Mouse (Mus musculus): ENCODE measurements around the gene Nrl. TPM values are rescaled to one million over a fixed set of nuclear protein-coding genes. Genes with fewer than 3 reads are reported as not detected.
A peak's percentile ranks its signal among the peaks of the same experiment; 100 is the strongest.

Gene Nrl
- total and polyA plus RNA-seq, 2 experiments, result not detected

DNA sequence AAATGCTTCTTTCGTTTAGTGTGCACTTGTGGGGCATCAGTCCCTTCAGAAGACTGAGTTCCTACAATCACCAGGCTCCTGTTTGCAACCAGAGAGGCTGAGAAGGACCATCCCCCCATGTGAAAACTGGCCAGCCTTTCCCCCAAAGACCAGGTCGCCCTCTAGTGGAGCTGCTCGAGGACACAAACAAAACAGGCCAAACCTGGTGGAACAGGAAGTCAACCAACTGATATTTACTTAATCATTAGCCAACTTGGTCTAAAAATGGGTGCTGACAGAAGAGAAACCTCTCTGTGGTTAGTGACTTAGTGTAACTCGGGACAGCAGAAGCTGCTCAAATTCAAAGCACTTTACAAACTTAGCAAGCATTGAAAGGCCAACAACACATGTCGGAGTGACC lies 32.2 kb upstream of the Nrl start:
- no peak overlapping the region for H3K4me3 ChIP-seq (ENCODE audit: insufficient read depth, low read depth, low read length)
- TF ChIP-seq CTCF (IDR thresholded peaks at IDR 0.05; ENCODE audit: low read depth, low read length) (peak; percentile 94), POLR2A (IDR thresholded peaks at IDR 0.05; ENCODE audit: extremely low read depth, insufficient read depth, low read length) (no peak)
- H3K4me1 ChIP-seq (ENCODE audit: control insufficient read depth, insufficient read depth, low read length), result peaks cover 10% of the 10 kb centered on the region
- DNase-seq (ENCODE audit: extremely low read depth, low read depth, low spot score), result peak; percentile 92
- no peaks in the 10 kb centered on the region for H3K27me3 ChIP-seq (ENCODE audit: control insufficient read depth, insufficient read depth, low read length)
- peak overlapping the region; percentile 69 for H3K9ac ChIP-seq (ENCODE audit: low read depth, low read length)
- H3K79me2 ChIP-seq (ENCODE audit: control insufficient read depth, insufficient read depth, low read length), result peaks cover 10% of the 10 kb centered on the region
- H3K27ac ChIP-seq (replicated peaks; ENCODE audit: insufficient read depth, low read depth, low read length), result peak overlapping the region; percentile 87
- H3K36me3 ChIP-seq (ENCODE audit: control insufficient read depth, insufficient read depth, low read length), result no peaks in the 10 kb centered on the region
- WGBS, result 4% methylated on average over 5 of the region's 5 CpGs

DNA sequence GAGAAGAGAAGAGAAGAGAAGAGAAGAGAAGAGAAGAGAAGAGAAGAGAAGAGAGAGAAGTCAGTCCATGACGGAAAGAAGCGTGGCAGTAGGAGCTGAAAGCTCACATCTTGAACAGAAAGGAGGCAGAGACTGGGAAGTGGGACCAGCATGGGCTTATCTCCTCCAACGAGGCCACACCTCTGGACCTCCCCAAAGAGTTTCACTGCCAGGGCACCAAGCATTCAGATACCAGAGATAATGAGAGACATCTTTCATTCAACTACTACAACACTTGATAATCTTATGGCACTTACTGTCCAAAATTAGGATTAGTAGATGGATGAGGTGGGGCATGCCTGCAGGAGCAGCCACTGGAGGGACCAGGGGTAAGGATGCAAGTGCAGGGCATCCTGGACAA lies 31.0 kb upstream of the Nrl start:
- H3K4me1 ChIP-seq (ENCODE audit: control insufficient read depth, insufficient read depth, low read length), result peaks cover 7% of the 10 kb centered on the region
- H3K27ac ChIP-seq (replicated peaks; ENCODE audit: insufficient read depth, low read depth, low read length), result no peak overlapping the region
- no peak for DNase-seq (ENCODE audit: extremely low read depth, low read depth, low spot score)
- no peak overlapping the region for H3K9ac ChIP-seq (ENCODE audit: low read depth, low read length)
- no peak overlapping the region for H3K4me3 ChIP-seq (ENCODE audit: insufficient read depth, low read depth, low read length)
- H3K36me3 ChIP-seq (ENCODE audit: control insufficient read depth, insufficient read depth, low read length), result no peaks in the 10 kb centered on the region
- no peaks in the 10 kb centered on the region for H3K27me3 ChIP-seq (ENCODE audit: control insufficient read depth, insufficient read depth, low read length)
- no peak for TF ChIP-seq CTCF (IDR thresholded peaks at IDR 0.05; ENCODE audit: low read depth, low read length)
- no peak for TF ChIP-seq POLR2A (IDR thresholded peaks at IDR 0.05; ENCODE audit: extremely low read depth, insufficient read depth, low read length)
- 84% methylated on average over 3 of the region's 3 CpGs for WGBS
- H3K79me2 ChIP-seq (ENCODE audit: control insufficient read depth, insufficient read depth, low read length), result no peaks in the 10 kb centered on the region

DNA sequence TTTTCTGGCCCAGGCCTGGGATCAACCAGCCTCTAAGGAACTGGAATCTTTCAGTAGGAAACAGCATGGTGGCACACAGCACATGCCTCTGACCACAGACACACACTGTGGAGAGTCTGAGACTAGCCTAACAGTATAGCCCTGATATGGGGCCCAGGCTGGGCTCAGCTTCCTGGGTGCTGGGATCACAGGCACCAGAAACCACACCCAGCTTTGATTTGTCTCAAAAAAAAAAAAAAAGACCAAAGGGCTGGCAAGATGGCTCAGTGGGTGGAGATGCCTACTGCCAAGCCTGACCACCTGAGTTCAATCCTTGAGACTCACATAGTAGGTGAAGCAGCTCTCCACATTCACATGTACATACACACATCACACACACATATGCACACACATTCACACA lies 29.9 kb upstream of the Nrl start:
- DNase-seq (ENCODE audit: extremely low read depth, low read depth, low spot score), result no peak
- Histone ChIP-seq H3K27ac (replicated peaks; ENCODE audit: insufficient read depth, low read depth, low read length) (no peak overlapping the region), H3K36me3 (ENCODE audit: control insufficient read depth, insufficient read depth, low read length) (no peaks in the 10 kb centered on the region), H3K4me1 (ENCODE audit: control insufficient read depth, insufficient read depth, low read length) (peaks cover 7% of the 10 kb centered on the region), H3K4me3 (ENCODE audit: insufficient read depth, low read depth, low read length) (no peak overlapping the region), H3K9ac (ENCODE audit: low read depth, low read length) (no peak overlapping the region), H3K79me2 (ENCODE audit: control insufficient read depth, insufficient read depth, low read length) (no peaks in the 10 kb centered on the region), H3K27me3 (ENCODE audit: control insufficient read depth, insufficient read depth, low read length) (no peaks in the 10 kb centered on the region)
- TF ChIP-seq CTCF (IDR thresholded peaks at IDR 0.05; ENCODE audit: low read depth, low read length), result no peak
- no peak for TF ChIP-seq POLR2A (IDR thresholded peaks at IDR 0.05; ENCODE audit: extremely low read depth, insufficient read depth, low read length)

DNA sequence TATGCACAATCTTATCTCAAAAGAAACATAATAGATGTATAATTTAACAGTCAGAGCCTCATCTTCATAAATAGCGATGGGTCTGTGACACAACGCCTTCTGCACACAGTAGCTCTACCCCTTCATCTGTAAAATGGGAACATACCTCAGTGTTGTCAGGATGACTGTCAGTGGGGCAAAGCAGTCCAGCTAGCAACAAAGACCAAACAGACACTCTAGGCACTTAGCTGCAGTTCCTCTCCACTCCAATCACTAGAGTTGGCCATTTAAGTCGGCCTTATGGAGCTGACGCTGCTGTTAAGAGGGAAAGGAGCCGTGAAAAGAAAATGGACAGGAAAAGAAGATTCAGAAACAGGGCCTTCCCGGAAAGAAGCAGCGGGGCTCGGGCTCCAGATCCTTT lies 27.0 kb upstream of the Nrl start:
- WGBS, result 96% methylated on average over 8 of the region's 8 CpGs
- DNase-seq (ENCODE audit: extremely low read depth, low read depth, low spot score), result no peak
- Histone ChIP-seq H3K9ac (ENCODE audit: low read depth, low read length) (no peak overlapping the region), H3K27ac (replicated peaks; ENCODE audit: insufficient read depth, low read depth, low read length) (no peak overlapping the region), H3K27me3 (ENCODE audit: control insufficient read depth, insufficient read depth, low read length) (no peaks in the 10 kb centered on the region), H3K4me1 (ENCODE audit: control insufficient read depth, insufficient read depth, low read length) (0 out of 2 replicates have a peak, but pooled peaks cover under 1% of the 10 kb centered on the region), H3K79me2 (ENCODE audit: control insufficient read depth, insufficient read depth, low read length) (no peaks in the 10 kb centered on the region), H3K36me3 (ENCODE audit: control insufficient read depth, insufficient read depth, low read length) (no peaks in the 10 kb centered on the region), H3K4me3 (ENCODE audit: insufficient read depth, low read depth, low read length) (no peak overlapping the region)
- TF ChIP-seq POLR2A (IDR thresholded peaks at IDR 0.05; ENCODE audit: extremely low read depth, insufficient read depth, low read length) (no peak), CTCF (IDR thresholded peaks at IDR 0.05; ENCODE audit: low read depth, low read length) (no peak)

DNA sequence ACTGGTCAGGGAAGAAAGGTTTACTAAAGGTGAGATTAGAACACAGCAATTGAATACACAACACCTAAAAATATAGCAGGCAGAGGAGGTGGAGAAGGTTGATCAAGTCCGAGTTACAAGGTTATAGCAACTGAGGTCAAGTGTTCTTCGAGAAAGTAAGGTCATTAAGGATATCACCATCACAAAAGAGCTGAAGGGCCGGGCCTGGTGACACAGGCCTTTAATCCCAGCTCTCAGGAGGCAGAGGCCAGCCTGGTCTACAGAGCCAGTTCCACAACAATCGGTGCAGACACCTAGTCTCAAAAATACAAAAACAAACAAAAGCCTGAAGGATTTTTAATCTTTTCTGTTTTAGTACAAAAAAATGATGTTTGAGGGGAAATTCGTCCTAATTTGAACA lies 26.6 kb upstream of the Nrl start:
- Histone ChIP-seq H3K27ac (replicated peaks; ENCODE audit: insufficient read depth, low read depth, low read length) (no peak overlapping the region), H3K27me3 (ENCODE audit: control insufficient read depth, insufficient read depth, low read length) (no peaks in the 10 kb centered on the region), H3K4me1 (ENCODE audit: control insufficient read depth, insufficient read depth, low read length) (no peaks in the 10 kb centered on the region), H3K36me3 (ENCODE audit: control insufficient read depth, insufficient read depth, low read length) (no peaks in the 10 kb centered on the region), H3K9ac (ENCODE audit: low read depth, low read length) (no peak overlapping the region), H3K4me3 (ENCODE audit: insufficient read depth, low read depth, low read length) (no peak overlapping the region), H3K79me2 (ENCODE audit: control insufficient read depth, insufficient read depth, low read length) (no peaks in the 10 kb centered on the region)
- TF ChIP-seq POLR2A (IDR thresholded peaks at IDR 0.05; ENCODE audit: extremely low read depth, insufficient read depth, low read length), result no peak
- no peak for TF ChIP-seq CTCF (IDR thresholded peaks at IDR 0.05; ENCODE audit: low read depth, low read length)
- 77% methylated on average over 5 of the region's 5 CpGs for WGBS
- no peak for DNase-seq (ENCODE audit: extremely low read depth, low read depth, low spot score)

DNA sequence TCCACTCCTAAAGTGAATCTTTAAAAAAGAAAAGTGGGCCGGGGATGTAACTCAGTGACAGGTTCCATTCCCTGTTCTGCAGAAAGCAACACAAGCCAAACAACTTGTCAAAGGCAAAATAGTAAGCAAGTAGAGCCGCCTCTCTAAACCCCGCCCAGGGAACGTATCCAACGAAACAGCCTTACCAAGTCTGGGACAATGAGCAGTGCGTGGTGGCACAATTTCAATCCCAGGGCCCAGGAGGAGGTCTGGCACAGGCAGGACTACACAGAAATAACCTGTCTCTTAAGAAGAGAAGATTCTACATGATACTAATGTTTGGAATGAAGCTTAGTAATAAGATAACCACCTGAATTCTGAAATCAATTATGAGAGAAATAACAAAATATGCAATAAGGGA lies 25.4 kb upstream of the Nrl start:
- WGBS, result 84% methylated on average over 6 of the region's 6 CpGs

More for the DNA sequence above, 25.4 kb upstream of the Nrl start:
- Histone ChIP-seq H3K79me2 (ENCODE audit: control insufficient read depth, insufficient read depth, low read length) (no peaks in the 10 kb centered on the region), H3K27me3 (ENCODE audit: control insufficient read depth, insufficient read depth, low read length) (no peaks in the 10 kb centered on the region), H3K27ac (replicated peaks; ENCODE audit: insufficient read depth, low read depth, low read length) (no peak overlapping the region), H3K36me3 (ENCODE audit: control insufficient read depth, insufficient read depth, low read length) (no peaks in the 10 kb centered on the region), H3K9ac (ENCODE audit: low read depth, low read length) (no peak overlapping the region), H3K4me1 (ENCODE audit: control insufficient read depth, insufficient read depth, low read length) (no peaks in the 10 kb centered on the region), H3K4me3 (ENCODE audit: insufficient read depth, low read depth, low read length) (no peak overlapping the region)
- DNase-seq (ENCODE audit: extremely low read depth, low read depth, low spot score), result no peak
- no peak for TF ChIP-seq POLR2A (IDR thresholded peaks at IDR 0.05; ENCODE audit: extremely low read depth, insufficient read depth, low read length)
- TF ChIP-seq CTCF (IDR thresholded peaks at IDR 0.05; ENCODE audit: low read depth, low read length), result no peak

Data from liver, adult 2 months (tissue).